Mouse (Mus musculus): ENCODE data around the gene St3gal3. TPM values are rescaled to one million over a fixed set of nuclear protein-coding genes. Genes with fewer than 3 reads are reported as not detected.

The St3gal3 gene
- polyA plus RNA-seq, 1 experiment, result 6.8 TPM

DNA sequence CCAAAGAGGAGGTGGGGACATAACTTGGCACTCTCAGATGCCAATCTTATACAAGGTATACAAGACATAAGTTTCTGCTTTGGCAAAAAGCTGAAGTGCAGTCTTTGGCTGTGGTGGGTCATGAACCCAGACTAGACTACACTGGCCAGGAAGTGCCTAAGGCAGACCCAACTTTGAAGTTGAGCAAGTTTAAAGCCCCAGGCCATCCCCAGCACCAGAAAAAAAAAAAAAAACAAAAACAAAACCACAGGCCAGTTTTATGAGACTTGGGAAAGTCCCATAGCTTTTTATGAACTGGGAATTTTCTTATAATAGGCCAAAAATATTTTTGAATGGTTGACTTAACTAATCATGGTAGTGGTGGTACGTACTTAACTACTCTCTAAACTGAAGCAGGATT is 700 bp upstream of the St3gal3 start:
- WGBS, result 88% methylated on average over 1 of the region's 1 CpGs
- H3K4me1 ChIP-seq (ENCODE audit: control insufficient read depth, insufficient read depth, low read length), result no peaks in the 10 kb centered on the region; the same call in 1 of the 2 replicates
- H3K27ac ChIP-seq (ENCODE audit: control insufficient read depth, insufficient read depth, low read depth, low read length, poor library complexity), result no peak overlapping the region
- no peak for TF ChIP-seq POLR2A (IDR thresholded peaks at IDR 0.05; ENCODE audit: borderline replicate concordance, control insufficient read depth, low read depth, low read length)
- no peak for TF ChIP-seq CTCF (IDR thresholded peaks at IDR 0.05; ENCODE audit: control insufficient read depth, insufficient read depth, low read length)
- no peak overlapping the region for H3K4me3 ChIP-seq (replicated peaks; ENCODE audit: control insufficient read depth, low read depth, low read length)

DNA sequence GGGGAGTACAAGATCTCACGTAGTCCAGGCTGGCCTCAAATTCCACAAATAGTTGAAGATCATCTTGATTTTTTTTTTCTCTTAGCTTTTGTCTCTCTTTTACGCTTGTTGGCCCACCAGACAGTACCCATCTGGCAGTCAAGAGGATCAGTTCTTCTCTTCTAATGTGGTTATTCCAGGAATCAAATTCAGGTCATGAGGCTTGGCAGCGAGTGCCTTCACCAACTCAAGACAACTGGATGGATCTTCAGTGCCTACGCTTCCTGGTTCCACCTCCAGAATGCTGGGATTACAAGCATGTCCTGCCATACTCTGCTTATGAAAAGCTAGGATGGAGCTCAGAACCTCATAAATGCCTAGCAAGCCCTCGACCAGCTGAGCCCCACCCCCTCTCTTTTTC is 3.4 kb downstream of the St3gal3 start:
- Histone ChIP-seq H3K4me3 (replicated peaks; ENCODE audit: control insufficient read depth, low read depth, low read length) (no peak overlapping the region), H3K4me1 (ENCODE audit: control insufficient read depth, insufficient read depth, low read length) (no peaks in the 10 kb centered on the region; the same call in 1 of the 2 replicates)
- 82% methylated on average over 5 of the region's 5 CpGs for WGBS

DNA sequence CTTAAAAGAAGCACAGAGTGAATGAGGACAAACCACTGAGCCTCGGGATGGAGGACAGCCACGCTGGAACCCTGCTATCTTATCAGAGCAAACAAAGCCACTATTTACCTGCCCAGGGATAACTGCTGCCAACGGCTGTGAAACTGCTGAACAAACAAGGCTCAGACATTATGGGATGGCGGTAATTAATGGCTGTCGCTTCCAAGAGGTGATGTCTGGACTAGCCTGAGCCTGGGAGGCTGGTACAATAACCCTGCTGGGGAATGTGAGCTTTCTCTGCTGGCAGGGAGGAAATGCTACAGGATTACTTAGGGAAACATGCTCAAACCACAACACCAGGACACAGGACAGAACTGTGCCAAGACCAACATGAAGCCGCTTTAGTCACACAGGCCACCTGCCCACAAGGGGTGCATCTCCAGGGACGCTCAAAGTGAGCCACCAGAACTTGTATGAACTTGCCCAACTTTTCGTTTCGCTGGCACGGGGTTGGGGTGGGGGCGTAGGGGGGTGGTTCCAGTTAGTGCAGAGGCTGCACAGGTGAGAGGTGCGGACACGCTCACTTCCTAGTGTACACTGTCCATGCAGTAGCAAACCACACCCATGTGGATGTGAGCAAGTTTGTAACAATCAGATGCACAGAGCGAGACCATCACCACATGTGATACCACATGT is 11.5 kb downstream of the St3gal3 start:
- H3K27ac ChIP-seq (ENCODE audit: control insufficient read depth, insufficient read depth, low read depth, low read length, poor library complexity), result no peak overlapping the region
- no peak for TF ChIP-seq CTCF (IDR thresholded peaks at IDR 0.05; ENCODE audit: control insufficient read depth, insufficient read depth, low read length)
- no peak for TF ChIP-seq POLR2A (IDR thresholded peaks at IDR 0.05; ENCODE audit: borderline replicate concordance, control insufficient read depth, low read depth, low read length)

More for the DNA sequence above, 3.4 kb downstream of the St3gal3 start:
- H3K27ac ChIP-seq (ENCODE audit: control insufficient read depth, insufficient read depth, low read depth, low read length, poor library complexity), result no peak overlapping the region
- TF ChIP-seq POLR2A (IDR thresholded peaks at IDR 0.05; ENCODE audit: borderline replicate concordance, control insufficient read depth, low read depth, low read length), result no peak

DNA sequence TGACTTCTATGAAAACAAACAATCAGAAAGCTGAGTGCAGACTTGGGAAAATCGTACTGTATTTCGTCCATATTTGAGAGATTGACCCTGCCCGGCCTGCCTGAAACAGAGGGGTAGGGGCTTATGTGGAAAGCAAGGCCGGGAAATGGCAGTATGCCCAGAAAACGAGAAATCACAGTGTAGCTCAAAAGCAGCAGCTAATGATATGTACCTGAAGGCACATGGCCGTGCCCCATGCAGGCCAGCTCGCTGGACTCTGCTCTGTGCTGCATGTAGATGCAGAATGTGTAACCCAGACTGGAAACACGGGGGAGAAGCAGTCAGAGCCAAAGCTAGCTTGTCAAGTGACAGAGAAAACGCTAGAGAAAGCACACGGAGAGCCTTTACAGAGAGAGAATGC is 12.6 kb downstream of the St3gal3 start:
- 84% methylated on average over 10 of the region's 10 CpGs for WGBS
- Histone ChIP-seq H3K27ac (ENCODE audit: control insufficient read depth, insufficient read depth, low read depth, low read length, poor library complexity) (no peak overlapping the region), H3K4me1 (ENCODE audit: control insufficient read depth, insufficient read depth, low read length) (no peaks in the 10 kb centered on the region; the same call in 1 of the 2 replicates), H3K4me3 (replicated peaks; ENCODE audit: control insufficient read depth, low read depth, low read length) (no peak overlapping the region)
- no peak for TF ChIP-seq CTCF (IDR thresholded peaks at IDR 0.05; ENCODE audit: control insufficient read depth, insufficient read depth, low read length)
- no peak for TF ChIP-seq POLR2A (IDR thresholded peaks at IDR 0.05; ENCODE audit: borderline replicate concordance, control insufficient read depth, low read depth, low read length)

More for the DNA sequence above, 11.5 kb downstream of the St3gal3 start:
- no peak overlapping the region for H3K4me3 ChIP-seq (replicated peaks; ENCODE audit: control insufficient read depth, low read depth, low read length)
- WGBS, result 80% methylated on average over 14 of the region's 14 CpGs
- H3K4me1 ChIP-seq (ENCODE audit: control insufficient read depth, insufficient read depth, low read length), result no peaks in the 10 kb centered on the region; the same call in 1 of the 2 replicates

DNA sequence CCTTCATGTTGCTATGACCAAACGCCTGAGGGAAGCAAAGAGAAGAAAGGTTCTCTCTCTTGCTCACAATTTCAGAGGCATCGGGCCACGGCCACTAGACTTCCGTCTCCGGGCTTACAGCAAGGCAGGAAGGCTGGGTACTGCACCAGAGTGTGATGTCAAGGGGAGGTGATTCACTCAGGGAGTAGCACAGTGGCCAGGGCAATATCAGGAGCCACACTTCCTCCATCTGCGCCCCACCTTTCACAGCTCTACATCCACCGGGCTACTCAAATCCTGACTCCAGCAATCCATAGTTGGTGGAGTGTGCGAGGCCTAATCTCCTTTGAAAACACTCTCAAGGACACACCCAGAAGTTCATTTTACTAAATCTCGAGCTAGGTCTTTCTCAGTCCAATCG is 17.1 kb downstream of the St3gal3 start:
- Histone ChIP-seq H3K27ac (ENCODE audit: control insufficient read depth, insufficient read depth, low read depth, low read length, poor library complexity) (no peak overlapping the region), H3K4me1 (ENCODE audit: control insufficient read depth, insufficient read depth, low read length) (no peaks in the 10 kb centered on the region; the same call in 1 of the 2 replicates), H3K4me3 (replicated peaks; ENCODE audit: control insufficient read depth, low read depth, low read length) (no peak overlapping the region)
- TF ChIP-seq CTCF (IDR thresholded peaks at IDR 0.05; ENCODE audit: control insufficient read depth, insufficient read depth, low read length) (no peak), POLR2A (IDR thresholded peaks at IDR 0.05; ENCODE audit: borderline replicate concordance, control insufficient read depth, low read depth, low read length) (no peak)
- WGBS, result 83% methylated on average over 10 of the region's 10 CpGs

DNA sequence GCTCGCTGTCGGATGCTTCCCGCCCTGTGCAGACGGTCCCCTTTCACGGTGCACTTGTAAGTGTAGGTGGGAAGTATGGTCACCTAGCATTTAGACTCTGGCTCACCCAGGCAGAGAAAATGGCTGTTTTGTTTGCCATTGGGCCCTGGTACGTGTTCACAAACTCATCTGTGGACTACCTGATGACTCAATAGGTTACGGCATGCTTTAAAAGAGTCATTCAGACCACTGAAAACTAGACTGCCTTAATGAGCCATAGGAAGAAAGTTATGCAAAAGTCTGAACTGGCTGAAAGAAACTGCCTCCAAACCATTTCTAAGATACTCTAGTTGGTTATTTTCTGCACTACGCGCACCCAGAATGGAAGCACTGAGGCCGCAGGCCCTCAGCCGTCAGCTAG is 18.6 kb downstream of the St3gal3 start:
- 94% methylated on average over 11 of the region's 11 CpGs for WGBS
- H3K27ac ChIP-seq (ENCODE audit: control insufficient read depth, insufficient read depth, low read depth, low read length, poor library complexity), result no peak overlapping the region
- H3K4me3 ChIP-seq (replicated peaks; ENCODE audit: control insufficient read depth, low read depth, low read length), result no peak overlapping the region
- TF ChIP-seq POLR2A (IDR thresholded peaks at IDR 0.05; ENCODE audit: borderline replicate concordance, control insufficient read depth, low read depth, low read length), result no peak
- no peak for TF ChIP-seq CTCF (IDR thresholded peaks at IDR 0.05; ENCODE audit: control insufficient read depth, insufficient read depth, low read length)
- no peaks in the 10 kb centered on the region; the same call in 1 of the 2 replicates for H3K4me1 ChIP-seq (ENCODE audit: control insufficient read depth, insufficient read depth, low read length)

DNA sequence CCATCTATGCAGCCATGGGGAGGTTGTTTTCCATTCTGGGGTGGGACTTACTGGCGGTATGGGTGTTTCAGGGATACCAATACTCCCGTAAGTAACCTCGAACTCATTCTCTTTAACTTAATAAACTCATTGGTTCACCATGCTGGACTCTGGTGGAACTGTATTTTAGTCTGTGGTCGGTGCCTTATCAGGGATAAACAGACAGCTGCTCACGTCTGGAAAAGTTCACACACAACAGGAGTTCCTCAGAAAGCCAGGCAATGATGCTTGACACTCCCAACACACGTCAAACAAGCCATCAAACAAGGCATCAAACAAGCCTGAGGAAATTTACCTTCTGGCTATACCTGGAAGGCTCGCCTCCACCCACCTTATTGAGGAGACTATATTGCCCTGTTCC is 19.6 kb downstream of the St3gal3 start:
- WGBS, result 62% methylated on average over 7 of the region's 7 CpGs

DNA sequence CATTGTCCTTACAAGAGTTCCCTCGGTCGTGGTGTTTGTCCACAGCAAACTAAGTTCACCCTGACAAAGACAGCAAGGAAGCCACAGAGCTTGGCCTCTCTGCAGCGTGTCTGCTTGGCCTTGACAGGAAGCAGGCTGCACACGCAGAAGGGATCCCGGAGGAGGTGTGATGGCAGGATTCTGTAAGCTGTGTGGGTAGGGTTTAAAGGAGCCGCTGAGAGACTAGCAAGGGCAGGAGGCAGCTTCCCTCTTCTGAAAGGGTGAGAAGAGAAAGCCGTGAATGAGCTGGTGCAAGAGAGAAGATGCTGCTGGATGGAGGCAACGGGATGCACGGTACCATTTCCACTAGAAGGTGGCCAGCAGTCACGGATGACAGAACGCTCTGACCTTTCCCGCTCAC is 22.1 kb downstream of the St3gal3 start:
- no peak for TF ChIP-seq CTCF (IDR thresholded peaks at IDR 0.05; ENCODE audit: control insufficient read depth, insufficient read depth, low read length)
- TF ChIP-seq POLR2A (IDR thresholded peaks at IDR 0.05; ENCODE audit: borderline replicate concordance, control insufficient read depth, low read depth, low read length), result no peak
- no peak overlapping the region for H3K27ac ChIP-seq (ENCODE audit: control insufficient read depth, insufficient read depth, low read depth, low read length, poor library complexity)
- 75% methylated on average over 12 of the region's 12 CpGs for WGBS
- H3K4me3 ChIP-seq (replicated peaks; ENCODE audit: control insufficient read depth, low read depth, low read length), result no peak overlapping the region
- no peaks in the 10 kb centered on the region; the same call in 1 of the 2 replicates for H3K4me1 ChIP-seq (ENCODE audit: control insufficient read depth, insufficient read depth, low read length)

More for the DNA sequence above, 19.6 kb downstream of the St3gal3 start:
- H3K27ac ChIP-seq (ENCODE audit: control insufficient read depth, insufficient read depth, low read depth, low read length, poor library complexity), result no peak overlapping the region
- H3K4me1 ChIP-seq (ENCODE audit: control insufficient read depth, insufficient read depth, low read length), result no peaks in the 10 kb centered on the region; the same call in 1 of the 2 replicates
- no peak for TF ChIP-seq POLR2A (IDR thresholded peaks at IDR 0.05; ENCODE audit: borderline replicate concordance, control insufficient read depth, low read depth, low read length)
- no peak for TF ChIP-seq CTCF (IDR thresholded peaks at IDR 0.05; ENCODE audit: control insufficient read depth, insufficient read depth, low read length)
- H3K4me3 ChIP-seq (replicated peaks; ENCODE audit: control insufficient read depth, low read depth, low read length), result no peak overlapping the region

Data from bone marrow, adult 2 months (tissue).